Mouse (Mus musculus) heart, embryonic 11.5 days (tissue): ENCODE measurements around the gene Gm49416. TPM values are rescaled to one million over a fixed set of nuclear protein-coding genes. Genes with fewer than 3 reads are reported as not detected.

ENCODE experiments used
- ATAC-seq: fragments of 200-750 bp; cut with Nextera tagmentation; replicated peaks from 2 replicates; pipeline ENCODE4 v1.8.0; 2017; ENCODE audit warnings: moderate library complexity; ENCODE audit not compliant: insufficient number of reproducible peaks, low FRiP score, low TSS enrichment
- H3K27ac ChIP-seq: fragments of 300-500 bp; sonication (generic); 2 replicates; pipeline ENCODE4 v1.5.1; 2014; ENCODE audit warnings: mild to moderate bottlenecking, low read depth, low read length
- H3K27me3 ChIP-seq: fragments of 300-500 bp; sonication (generic); 2 replicates; pipeline ENCODE4 v1.6.1; 2014; ENCODE audit warnings: mild to moderate bottlenecking, low read length, mixed read lengths; ENCODE audit not compliant: control insufficient read depth, insufficient read depth
- H3K36me3 ChIP-seq: fragments of 300-500 bp; sonication (generic); 2 replicates; pipeline ENCODE4 v1.6.1; 2014; ENCODE audit warnings: mild to moderate bottlenecking, low read length, moderate library complexity, mixed read lengths; ENCODE audit not compliant: control insufficient read depth, insufficient read depth
- H3K4me1 ChIP-seq: fragments of 300-500 bp; sonication (generic); 2 replicates; pipeline ENCODE4 v1.6.1; 2014; ENCODE audit warnings: low read length; ENCODE audit not compliant: control insufficient read depth, insufficient read depth
- H3K4me2 ChIP-seq: fragments of 300-500 bp; sonication (generic); 2 replicates; pipeline ENCODE4 v1.6.1; 2014; ENCODE audit warnings: mild to moderate bottlenecking, moderate library complexity
- H3K4me3 ChIP-seq: fragments of 300-500 bp; sonication (generic); 2 replicates; pipeline ENCODE4 v1.5.1; 2014; ENCODE audit warnings: low read depth, low read length
- H3K9ac ChIP-seq: fragments of 300-500 bp; sonication (generic); 2 replicates; pipeline ENCODE4 v1.6.1; 2014; ENCODE audit warnings: mild to moderate bottlenecking, low read depth, low read length, moderate library complexity
- H3K9me3 ChIP-seq: fragments of 300-500 bp; sonication (generic); replicated peaks from 2 replicates; pipeline ENCODE4 v1.6.1; 2016; ENCODE audit warnings: low read length; ENCODE audit not compliant: control insufficient read depth
- WGBS: fragments of 180-500 bp; shearing (Covaris S2); extraction: QIAGEN DNeasy Blood & Tissue Kit; methylation state at CpG from one replicate; pipeline ENCODE4 v1.1.7; 2014; ENCODE audit not compliant: insufficient replicate concordance; 5-methylcytosine and 5-hydroxymethylcytosine counted together
- polyA plus RNA-seq: library from polyadenylated mRNA; unstranded; fragments of >200 nt; fragmentation: Nextera tagmentation; extraction: Ambion mirVana; gene quantifications from 2 replicates; pipeline ENCODE4 v1.2.1, GENCODE M21; 2014

Gene Gm49416
- polyA plus RNA-seq, 1 experiment from 2014 or later: not detected

DNA sequence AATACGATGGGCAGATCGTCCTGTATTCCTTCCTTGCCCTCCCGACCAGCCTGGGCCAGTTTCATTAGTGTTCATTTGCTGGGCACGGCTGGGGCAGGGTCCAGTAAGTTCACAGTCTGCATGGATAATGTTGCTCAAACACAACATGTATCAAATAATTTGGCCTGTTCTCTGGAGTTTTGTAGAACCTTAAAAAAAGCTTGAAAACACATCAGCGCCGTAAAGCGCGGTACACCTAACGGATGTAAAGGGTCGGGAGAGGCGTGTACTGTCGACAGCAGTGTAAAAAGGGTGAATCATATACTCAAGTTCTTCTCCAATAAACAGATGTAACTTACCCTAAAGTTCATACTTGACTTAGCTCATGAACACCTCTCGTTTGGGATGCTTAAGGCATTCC lies 9.8 kb downstream of the Gm49416 start:
- Histone ChIP-seq H3K4me3 (peak overlapping the region; percentile 98), H3K27ac (peak overlapping the region; percentile 91), H3K27me3 (no peaks in the 10 kb centered on the region), H3K9me3 (no peaks in the 10 kb centered on the region), H3K4me1 (peaks cover 14% of the 10 kb centered on the region), H3K36me3 (peaks cover 16% of the 10 kb centered on the region), H3K9ac (peak overlapping the region; percentile 97), H3K4me2 (peak overlapping the region; percentile 82)
- 9% methylated on average over 13 of the region's 13 CpGs for WGBS
- ATAC-seq: no peak

DNA sequence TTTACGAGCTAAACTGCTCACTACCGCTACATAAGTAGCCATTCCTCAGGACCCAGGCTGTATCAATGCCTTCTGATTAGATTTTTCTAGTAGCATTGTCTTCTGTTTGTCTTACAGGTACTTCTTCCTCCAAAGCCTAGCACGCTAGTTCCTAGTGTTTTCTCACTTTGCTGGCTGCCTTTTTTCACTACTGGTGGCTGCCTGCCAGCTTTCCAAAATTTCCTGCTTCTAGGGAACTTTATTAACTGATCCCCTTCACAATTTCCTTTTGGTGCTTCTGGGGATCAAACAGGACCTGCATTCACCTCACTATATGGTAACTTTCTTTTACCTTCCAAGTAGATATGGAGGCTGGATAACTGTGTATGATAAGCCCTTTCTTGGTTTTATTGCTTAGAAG lies 10.4 kb downstream of the Gm49416 start:
- peak overlapping the region; percentile 98 for H3K4me3 ChIP-seq
- no peak for ATAC-seq
- no peak overlapping the region for H3K27ac ChIP-seq
- peak overlapping the region; percentile 97 for H3K9ac ChIP-seq
- H3K4me1 ChIP-seq: peaks cover 14% of the 10 kb centered on the region
- 49% methylated on average over 3 of the region's 3 CpGs for WGBS
- peaks cover 16% of the 10 kb centered on the region for H3K36me3 ChIP-seq
- H3K9me3 ChIP-seq: no peaks in the 10 kb centered on the region
- H3K27me3 ChIP-seq: no peaks in the 10 kb centered on the region
- peak overlapping the region; percentile 82 for H3K4me2 ChIP-seq

DNA sequence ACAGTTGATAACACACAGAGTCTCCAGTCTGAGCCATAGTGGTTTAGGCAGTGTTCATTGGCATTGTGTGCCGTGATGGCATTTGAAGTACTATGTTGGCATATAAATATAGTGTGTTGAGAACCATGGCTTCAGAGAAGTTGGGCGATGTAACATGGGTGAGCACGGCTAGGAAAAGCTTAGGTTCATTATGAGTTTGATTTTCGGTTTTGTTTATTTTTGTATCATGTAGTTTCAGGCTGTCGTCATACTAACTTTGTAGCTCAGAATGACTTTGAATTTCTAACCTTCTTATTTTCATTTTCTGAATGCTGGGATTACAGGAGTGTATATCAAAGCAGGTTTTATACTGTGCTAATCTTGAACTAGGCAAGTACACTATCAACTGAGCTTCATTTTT lies 14.7 kb downstream of the Gm49416 start:
- Histone ChIP-seq H3K27ac (no peak overlapping the region), H3K4me1 (peaks cover 6% of the 10 kb centered on the region), H3K9ac (no peak overlapping the region), H3K9me3 (no peaks in the 10 kb centered on the region), H3K27me3 (no peaks in the 10 kb centered on the region), H3K36me3 (peaks cover 35% of the 10 kb centered on the region), H3K4me2 (no peak overlapping the region), H3K4me3 (no peak overlapping the region)
- 93% methylated on average over 5 of the region's 5 CpGs for WGBS
- ATAC-seq: no peak

DNA sequence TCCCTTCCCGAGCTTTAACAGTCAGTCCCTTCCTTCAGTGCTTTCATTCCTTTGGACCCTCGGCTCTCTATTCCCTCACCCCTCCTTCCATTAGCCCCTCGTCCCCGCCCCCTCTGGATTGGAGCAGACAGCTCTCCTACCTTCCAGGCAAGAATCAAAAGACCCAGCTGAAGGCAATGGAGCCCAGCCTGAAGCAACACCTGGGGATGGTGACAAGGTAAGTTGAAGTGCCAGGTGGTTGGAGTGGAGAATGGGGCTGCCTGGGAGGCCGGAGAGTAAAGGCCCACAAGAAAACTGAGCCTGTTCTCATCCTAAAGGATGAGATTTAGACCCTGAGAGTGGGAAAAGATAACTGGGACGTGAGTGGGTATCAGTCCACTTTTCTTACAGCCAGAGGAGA lies 19.8 kb downstream of the Gm49416 start:
- H3K9me3 ChIP-seq: no peaks in the 10 kb centered on the region
- 90% methylated on average over 6 of the region's 6 CpGs for WGBS
- no peak overlapping the region for H3K4me2 ChIP-seq
- no peak for ATAC-seq
- no peaks in the 10 kb centered on the region for H3K27me3 ChIP-seq
- H3K4me1 ChIP-seq: no peaks in the 10 kb centered on the region
- no peak overlapping the region for H3K27ac ChIP-seq
- peaks cover 71% of the 10 kb centered on the region for H3K36me3 ChIP-seq
- H3K9ac ChIP-seq: no peak overlapping the region
- H3K4me3 ChIP-seq: no peak overlapping the region

DNA sequence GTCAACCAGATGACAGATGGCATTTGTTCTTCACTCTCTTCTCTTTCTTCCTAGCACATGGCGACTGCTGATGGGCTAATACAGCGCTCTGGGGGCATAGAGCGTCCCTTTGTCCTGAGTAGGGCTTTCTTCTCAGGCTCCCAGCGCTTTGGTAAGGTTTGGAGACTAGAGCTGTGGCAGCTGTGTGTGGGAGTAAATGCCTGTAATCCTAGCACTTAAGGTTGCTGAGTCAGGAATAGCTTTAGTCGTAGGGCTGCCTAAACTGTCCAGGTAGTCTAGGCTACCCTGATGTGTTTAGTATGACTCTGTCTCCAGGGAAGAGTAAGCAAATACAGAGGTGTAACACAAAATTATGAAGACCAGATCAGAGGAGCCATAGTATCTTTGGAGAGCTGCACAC lies 23.1 kb downstream of the Gm49416 start:
- H3K27ac ChIP-seq: no peak overlapping the region
- ATAC-seq: no peak
- H3K4me3 ChIP-seq: no peak overlapping the region
- no peaks in the 10 kb centered on the region for H3K27me3 ChIP-seq
- H3K9me3 ChIP-seq: no peaks in the 10 kb centered on the region
- H3K9ac ChIP-seq: no peak overlapping the region
- no peak overlapping the region for H3K4me2 ChIP-seq
- H3K4me1 ChIP-seq: no peaks in the 10 kb centered on the region
- WGBS: 90% methylated on average over 5 of the region's 5 CpGs
- H3K36me3 ChIP-seq: peaks cover 81% of the 10 kb centered on the region

DNA sequence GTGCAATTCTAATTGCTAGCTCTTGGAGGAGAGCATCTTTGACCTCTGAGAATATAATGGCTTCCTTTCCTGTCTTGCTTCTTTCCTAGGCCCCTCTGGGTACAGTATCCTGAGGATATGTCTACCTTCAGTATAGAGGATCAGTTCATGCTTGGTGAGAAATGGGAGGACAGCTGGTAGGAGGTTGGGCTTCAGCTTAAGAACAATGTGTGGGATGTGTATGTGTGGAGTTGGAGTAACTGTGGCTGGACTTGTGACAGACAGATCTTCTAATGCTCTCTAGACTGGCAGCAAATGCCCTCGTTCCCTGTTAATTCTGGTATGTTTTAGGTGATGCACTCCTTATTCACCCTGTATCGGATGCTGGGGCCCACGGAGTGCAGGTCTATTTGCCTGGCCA lies 25.5 kb downstream of the Gm49416 start:
- no peak overlapping the region for H3K4me2 ChIP-seq
- 93% methylated on average over 3 of the region's 3 CpGs for WGBS
- H3K9ac ChIP-seq: no peak overlapping the region
- no peak for ATAC-seq
- no peaks in the 10 kb centered on the region for H3K4me1 ChIP-seq
- H3K9me3 ChIP-seq: no peaks in the 10 kb centered on the region
- H3K27ac ChIP-seq: no peak overlapping the region
- H3K4me3 ChIP-seq: no peak overlapping the region
- H3K27me3 ChIP-seq: no peaks in the 10 kb centered on the region
- H3K36me3 ChIP-seq: peaks cover 62% of the 10 kb centered on the region

DNA sequence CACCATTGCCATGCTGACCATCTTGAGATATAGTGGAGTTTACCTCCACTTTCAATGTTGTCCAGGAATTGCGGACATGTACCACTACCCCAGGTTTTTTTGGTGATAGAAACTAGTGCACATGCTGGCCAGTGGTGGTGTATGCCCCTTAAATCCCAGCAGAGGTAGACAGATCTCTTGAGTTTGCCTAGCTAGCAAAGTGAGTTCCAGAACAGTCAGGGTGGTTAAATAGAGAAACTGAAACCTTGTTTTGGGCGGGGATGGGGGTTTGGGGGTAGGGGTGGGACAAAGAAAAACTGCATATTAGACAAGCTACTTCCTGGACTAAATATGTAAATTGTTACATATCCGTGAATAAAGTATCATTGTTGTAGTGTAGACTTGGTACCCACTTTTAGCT lies 30.3 kb downstream of the Gm49416 start:
- Histone ChIP-seq H3K4me2 (no peak overlapping the region), H3K4me1 (peaks cover 8% of the 10 kb centered on the region), H3K27ac (no peak overlapping the region), H3K9me3 (no peaks in the 10 kb centered on the region), H3K9ac (no peak overlapping the region), H3K27me3 (no peaks in the 10 kb centered on the region), H3K4me3 (no peak overlapping the region), H3K36me3 (peaks cover 33% of the 10 kb centered on the region)
- no peak for ATAC-seq
- 89% methylated on average over 3 of the region's 3 CpGs for WGBS

DNA sequence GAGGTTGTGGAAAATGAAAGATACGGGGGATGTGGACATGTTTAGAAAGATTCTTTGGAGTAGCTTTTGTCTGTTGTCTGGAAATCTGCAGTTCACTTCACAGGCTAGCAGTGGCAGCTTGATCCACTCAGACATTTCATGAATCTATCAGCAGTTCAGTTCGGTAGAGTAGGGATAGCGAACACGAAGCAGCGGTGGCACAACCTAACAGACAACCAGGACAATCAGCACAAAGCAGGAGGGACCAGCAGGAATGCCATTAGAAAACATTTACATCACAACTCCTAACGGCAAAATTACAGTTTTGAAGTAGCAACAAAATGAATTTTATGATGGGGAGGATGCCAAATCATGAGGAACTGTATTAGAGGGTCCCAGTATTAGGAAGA lies 31.0 kb downstream of the Gm49416 start:
- Histone ChIP-seq H3K4me1 (peaks cover 8% of the 10 kb centered on the region), H3K4me3 (peak overlapping the region; percentile 79), H3K27ac (peak overlapping the region; percentile 78), H3K4me2 (peak overlapping the region; percentile 87), H3K27me3 (no peaks in the 10 kb centered on the region), H3K9ac (peak overlapping the region; percentile 82; the same call in 1 of the 2 replicates), H3K36me3 (peaks cover 26% of the 10 kb centered on the region), H3K9me3 (no peaks in the 10 kb centered on the region)
- WGBS: 61% methylated on average over 6 of the region's 6 CpGs
- ATAC-seq: no peak

DNA sequence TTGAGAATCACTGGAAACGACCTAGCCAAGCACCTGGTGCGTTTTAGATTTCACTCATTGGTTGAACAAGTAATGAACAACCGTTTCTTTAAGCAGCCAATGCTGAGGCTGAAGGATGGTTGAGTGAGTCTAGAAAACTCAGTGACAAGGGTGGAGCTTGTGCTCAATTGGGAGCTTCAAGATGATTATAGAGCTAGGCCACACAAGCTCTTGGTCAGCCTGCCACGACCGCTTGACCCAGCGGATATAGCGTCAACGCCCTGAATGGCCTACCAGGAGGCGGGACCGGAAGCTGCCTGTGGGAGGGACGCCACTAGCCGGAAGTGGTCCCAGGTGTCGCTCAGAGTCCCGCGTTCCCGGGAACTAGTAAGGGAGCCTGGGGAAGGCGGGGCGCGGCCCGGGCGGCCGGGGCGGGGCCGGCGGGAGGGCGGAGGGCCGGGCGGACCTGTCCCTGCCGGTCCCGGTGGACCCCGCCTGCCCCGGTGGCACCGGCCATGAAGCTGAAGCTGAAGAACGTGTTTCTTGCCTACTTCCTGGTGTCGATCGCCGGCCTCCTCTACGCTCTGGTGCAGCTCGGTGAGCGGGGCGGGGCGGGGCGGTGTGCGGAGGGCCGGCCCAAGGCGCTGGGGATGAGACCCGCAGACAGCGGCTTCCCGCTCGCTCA lies 31.5 kb downstream of the Gm49416 start, which contains the start of gene B3gat3:
TSS of gene B3gat3 (plus strand) at position 302 of the 664 bp plus-strand sequence.
- H3K36me3 ChIP-seq: peaks cover 22% of the 10 kb centered on the region
- H3K4me1 ChIP-seq: peaks cover 8% of the 10 kb centered on the region
- H3K4me2 ChIP-seq: peak within 1 kb of the TSS; percentile 87
- peak within 1 kb of the TSS; percentile 82 for H3K9ac ChIP-seq
- H3K27ac ChIP-seq: peak within 1 kb of the TSS; percentile 78
- H3K4me3 ChIP-seq: peak within 1 kb of the TSS; percentile 79
- WGBS: 3% methylated on average over 41 of the region's 50 CpGs
- no peaks in the 10 kb centered on the region for H3K9me3 ChIP-seq
- peak; percentile 97 for ATAC-seq
- no peaks in the 10 kb centered on the region for H3K27me3 ChIP-seq
